Mouse (Mus musculus) CH12F3 (cell line): ENCODE results near the gene Gm20388.

Source experiments
- in situ Hi-C: fragments of 300-500 bp; cut with MboI; formaldehyde crosslinking; loops from 2 replicates; pipeline ENCODE4 v1.14.3; 2020; ENCODE audit warnings: low sequenced_read_pairs

The Gm20388 gene

GRCm38 (mm10) chr8:122171823-122172222, 2261.2 kb downstream of the Gm20388 start:
- in situ Hi-C loops, result loop anchor here (5.0 kb wide), 1 partner anchor 80 kb away; no protein-coding TSS in a partner anchor

DNA sequence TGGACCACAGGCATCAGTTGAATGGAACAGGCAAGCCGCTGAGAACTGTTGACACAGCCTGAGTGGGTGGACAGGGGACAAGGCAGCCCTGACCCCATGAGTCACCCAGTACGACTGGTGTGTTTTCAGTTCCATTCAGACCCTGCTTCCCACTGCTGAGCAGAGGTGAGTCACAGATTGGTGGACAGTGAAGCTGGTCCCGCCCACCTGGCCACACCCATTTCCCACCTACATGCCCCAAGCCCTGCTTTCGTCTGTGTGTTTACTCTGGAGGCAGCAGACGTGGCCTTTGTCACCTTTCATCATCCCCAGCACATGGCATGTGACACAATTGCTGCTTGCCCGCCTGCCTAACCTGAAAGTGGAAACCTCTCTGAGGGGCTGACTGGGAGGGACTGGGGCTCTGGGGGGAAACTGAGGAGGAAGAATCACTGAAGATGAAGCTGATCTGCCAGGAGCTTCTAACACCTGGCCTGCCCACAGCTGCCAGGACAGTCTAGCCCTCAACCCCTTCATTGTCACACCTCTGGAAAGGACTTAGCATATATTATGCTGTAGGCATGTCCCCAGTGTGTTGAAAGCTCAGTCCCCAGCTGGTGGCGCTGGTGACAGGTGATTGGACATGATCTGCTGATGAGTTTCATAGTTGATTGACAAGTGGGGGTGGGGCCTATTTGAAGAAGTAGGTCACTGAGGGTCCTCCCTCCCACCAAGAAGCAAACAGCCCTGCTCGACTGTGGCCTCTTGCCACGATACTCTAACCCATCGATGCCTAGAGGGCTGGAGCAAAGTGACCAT, 2263.7 kb downstream of the Gm20388 start:
- in situ Hi-C loops, result loop anchor here (5.0 kb wide), 1 partner anchor 78 kb away; no protein-coding TSS in a partner anchor

GRCm38 (mm10) chr8:122178392-122178890, 2267.8 kb downstream of the Gm20388 start:
- in situ Hi-C loops, result no loop called here

GRCm38 (mm10) chr8:122179354-122179753, 2268.7 kb downstream of the Gm20388 start:
- in situ Hi-C loops, result no loop called here

- in situ Hi-C loops, result no loop called here
Observed at GRCm38 (mm10) chr8:122180116-122180515, 2269.5 kb downstream of the Gm20388 start.

GRCm38 (mm10) chr8:122181414-122181813, 2270.8 kb downstream of the Gm20388 start:
- in situ Hi-C loops, result no loop called here

DNA sequence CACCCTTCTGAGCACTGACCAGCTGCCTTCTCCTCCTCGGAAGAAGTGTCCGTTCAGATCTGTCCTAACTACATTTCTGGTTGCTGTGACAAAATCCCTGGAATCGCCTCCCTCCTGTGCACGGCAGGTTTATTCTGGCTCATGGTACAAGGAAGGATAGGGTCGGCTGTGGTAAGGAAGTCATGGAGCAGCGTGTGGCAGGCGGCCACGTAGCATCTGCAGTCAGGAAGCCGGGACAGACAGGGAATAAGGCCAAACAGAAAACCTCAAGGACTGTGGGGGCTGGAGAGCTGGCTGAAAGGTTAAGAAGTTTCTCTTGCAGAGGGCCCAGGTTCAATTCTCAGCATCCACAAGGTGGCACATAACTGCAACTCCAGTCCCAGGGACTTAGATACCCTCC, 2271.3 kb downstream of the Gm20388 start:
- in situ Hi-C loops, result no loop called here

DNA sequence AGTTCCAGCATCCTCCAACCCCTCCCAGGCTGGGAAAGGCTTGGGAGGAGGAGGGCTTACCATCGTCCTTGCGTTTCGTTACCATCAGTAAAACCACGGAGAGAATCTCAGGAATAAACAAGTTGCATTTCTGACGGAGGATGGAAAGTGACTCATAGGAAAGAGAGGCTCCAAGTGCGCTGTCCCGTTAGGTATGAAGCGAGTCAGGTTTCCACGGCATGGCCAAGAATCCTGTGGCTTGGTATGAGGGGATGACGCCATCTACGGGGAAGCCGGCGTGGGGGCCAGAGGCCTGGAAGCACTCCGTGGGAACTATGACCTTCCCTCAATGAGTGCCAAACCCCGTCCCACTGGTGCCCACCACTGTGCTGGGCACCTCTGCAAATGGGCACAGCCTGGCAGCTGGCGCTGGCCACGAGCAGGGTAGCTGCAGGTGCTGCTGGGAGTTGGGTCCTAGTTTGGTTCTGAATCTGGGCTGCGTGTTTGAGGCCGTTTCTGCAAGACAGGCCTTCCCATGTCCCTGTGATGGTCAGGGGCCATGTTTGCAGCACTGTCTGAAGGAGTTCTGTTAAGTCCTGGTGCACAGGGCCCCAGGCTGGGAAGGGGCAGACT, 2275.8 kb downstream of the Gm20388 start:
- in situ Hi-C loops, result no loop called here

DNA sequence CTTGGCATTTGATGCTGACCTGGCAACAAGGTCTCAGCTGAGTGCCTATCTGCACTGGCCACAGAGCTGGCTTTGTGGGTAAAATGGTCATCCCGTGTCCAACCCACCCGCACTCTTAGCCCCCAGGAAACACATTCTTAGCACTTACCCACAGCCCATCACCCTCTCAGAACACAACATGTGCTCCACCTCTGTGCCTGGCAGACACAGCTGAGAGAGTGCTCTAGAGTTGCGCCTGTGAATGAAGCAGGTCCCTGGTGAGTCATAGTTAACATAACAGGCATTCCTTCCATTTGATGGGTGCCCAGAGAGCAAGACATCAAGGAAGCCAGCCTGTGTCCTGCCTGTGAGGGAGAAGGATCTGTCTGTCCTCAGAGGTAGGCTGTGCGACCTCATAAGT, 2276.6 kb downstream of the Gm20388 start:
- in situ Hi-C loops, result no loop called here

- in situ Hi-C loops, result no loop called here
Observed at GRCm38 (mm10) chr8:122190349-122191053, 2279.9 kb downstream of the Gm20388 start.

DNA sequence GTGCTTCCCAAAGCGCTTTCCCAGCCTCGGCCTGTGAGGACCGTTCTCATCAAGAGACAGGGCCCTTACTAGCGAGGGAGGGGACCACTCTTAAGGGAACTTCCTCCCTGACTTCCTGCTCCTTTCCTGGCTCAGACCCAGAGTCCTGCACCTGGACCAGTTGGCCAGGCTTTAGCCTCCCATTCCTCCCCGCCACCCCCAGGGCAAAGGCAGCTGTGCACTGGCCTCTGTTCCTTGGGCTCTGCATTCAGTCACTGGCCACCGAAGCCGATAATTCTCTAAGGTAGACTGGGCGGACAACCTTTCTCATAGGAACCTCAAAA, 2280.4 kb downstream of the Gm20388 start:
- in situ Hi-C loops, result no loop called here

GRCm38 (mm10) chr8:122192771-122193170, 2282.1 kb downstream of the Gm20388 start:
- in situ Hi-C loops, result no loop called here

DNA sequence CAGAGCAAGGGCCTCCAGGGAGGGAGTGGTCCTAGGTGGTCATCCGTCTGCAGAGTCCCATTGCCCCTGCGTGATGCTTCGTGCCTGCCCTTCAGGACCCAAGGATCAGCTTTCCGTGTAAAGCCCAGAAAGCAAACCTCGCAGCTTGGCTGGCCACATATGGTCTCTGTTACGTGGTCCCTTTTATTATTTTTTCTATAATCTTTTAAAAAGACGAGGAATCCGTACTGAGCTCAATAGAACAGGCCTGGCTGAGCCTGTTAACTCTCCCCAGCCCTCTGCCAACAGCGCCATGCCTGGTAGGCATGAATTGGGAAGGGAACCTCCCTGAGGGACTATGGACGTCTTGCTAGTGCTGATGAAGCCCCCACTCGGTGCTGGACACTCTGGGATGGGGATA, 2282.9 kb downstream of the Gm20388 start:
- in situ Hi-C loops, result no loop called here

GRCm38 (mm10) chr8:122194396-122194795, 2283.8 kb downstream of the Gm20388 start:
- in situ Hi-C loops, result no loop called here

DNA sequence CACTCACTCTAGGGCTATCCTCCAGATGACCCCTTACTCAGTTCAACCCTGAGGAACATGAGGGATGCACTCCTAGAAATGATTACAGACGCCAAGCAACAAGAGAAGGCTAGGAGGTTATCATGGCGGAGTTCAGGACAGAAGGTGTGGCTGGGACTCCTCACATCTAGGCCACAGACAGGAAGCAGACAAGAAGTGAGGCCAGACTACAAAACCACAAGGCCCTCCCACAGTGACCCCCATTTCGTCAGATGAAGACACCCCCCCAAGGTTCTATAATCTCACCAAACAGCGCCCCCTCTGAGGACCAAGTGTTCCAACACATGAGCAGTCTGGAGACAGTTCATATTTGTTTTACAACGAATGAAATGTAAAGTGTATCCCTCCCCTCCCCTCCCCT, 2286.7 kb downstream of the Gm20388 start:
- in situ Hi-C loops, result no loop called here

GRCm38 (mm10) chr8:122198378-122199025, 2287.9 kb downstream of the Gm20388 start:
- in situ Hi-C loops, result no loop called here

DNA sequence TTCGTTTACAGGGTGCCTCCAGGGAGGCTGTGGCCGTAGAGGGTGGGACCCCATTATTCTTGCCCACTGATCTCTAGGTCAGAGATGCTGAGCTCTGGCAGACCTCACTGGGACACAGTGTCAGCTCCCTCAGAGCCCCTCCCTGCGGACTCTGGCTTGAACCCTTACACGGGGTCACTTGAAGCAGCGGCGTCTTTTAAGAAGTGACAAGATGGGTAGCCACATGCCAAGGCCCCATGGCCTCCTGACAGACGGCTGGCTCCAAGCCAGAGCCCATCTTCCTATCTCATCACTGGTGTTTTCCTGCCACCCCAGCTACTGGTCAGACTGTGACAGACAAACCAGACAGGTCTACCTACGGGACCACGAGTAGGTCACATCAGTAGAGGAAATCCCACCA, 2288.6 kb downstream of the Gm20388 start:
- in situ Hi-C loops, result no loop called here

DNA sequence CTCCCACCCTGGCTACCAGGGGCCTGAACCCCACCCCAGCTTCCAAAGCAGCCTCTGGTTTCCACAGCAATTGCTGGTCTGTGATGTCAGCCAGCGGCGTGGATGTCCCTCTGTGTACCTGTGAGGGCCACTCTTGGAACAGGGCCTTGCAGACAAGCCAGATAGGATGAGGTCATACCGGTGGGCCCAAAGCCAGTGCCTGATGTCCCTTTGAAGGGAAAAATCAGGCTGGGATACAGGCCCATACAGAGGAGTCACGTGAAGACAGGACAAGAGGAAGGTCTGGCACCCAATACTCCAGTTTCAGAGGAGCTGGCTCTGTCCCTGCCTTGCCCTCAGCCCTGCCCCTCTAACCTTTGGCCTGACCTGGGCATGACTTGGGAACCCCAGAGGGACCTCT, 2289.2 kb downstream of the Gm20388 start:
- in situ Hi-C loops, result no loop called here

DNA sequence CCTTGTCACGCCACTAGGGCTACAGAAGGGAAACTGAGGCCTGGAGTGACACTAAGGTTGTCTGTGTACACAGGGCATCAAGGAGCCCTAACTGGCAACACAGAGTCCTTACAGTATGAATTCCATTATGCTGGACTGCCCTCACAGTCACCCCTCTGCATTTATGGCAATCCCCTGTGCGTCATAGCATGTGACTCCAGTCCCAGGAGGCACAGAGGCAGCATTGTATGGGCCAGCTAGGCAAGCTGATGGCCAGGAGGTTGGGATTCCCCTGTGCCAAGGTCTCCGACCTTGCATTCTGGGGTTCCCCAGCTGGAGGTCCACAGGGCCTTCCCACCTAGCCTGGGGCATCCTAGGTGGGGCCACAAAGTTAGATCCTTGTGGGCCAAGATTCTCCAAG, 2300.9 kb downstream of the Gm20388 start:
- in situ Hi-C loops, result no loop called here

DNA sequence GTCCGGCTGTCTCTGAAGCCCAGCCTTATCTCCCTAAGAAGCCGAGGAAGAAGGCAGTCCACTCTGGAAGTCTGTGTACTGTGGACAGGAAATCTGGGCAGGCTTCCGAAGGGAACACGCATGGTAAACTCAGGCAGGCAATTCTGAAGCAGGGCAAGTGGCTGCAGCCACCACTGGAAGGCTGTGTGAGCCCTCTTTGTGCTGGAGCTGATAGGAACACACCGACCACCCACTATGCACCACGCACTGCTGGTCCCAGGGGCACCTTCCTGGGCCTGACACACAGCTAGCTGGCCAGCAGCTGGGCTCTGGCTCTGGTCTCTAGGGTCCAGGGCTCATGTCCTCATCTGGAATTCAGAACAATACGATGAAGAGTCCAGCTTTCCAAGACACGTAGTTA, 2305.0 kb downstream of the Gm20388 start:
- in situ Hi-C loops, result no loop called here

DNA sequence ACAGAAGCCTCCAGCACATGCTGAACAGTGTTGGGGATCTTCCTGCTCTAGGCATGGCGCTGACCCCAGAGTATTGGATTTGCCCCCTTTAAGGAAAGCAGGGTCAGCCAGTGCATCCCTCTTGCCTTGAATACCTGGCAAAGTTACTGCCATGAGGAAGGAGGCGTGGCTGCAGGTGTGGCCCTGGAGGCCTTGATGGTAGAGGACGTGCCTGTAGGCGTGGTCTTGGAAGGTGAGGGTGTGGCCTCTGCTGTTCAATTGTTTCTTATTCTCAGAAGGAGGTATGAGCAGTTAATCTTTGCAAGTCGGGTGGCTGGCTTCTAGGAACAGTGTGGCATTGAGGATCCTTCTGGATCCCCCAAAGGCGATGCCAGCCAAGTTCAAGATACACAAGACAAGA, 2305.8 kb downstream of the Gm20388 start:
- in situ Hi-C loops, result no loop called here
